Mouse (Mus musculus) right cerebral cortex, postnatal 36 days (tissue): ENCODE data around the gene Xrcc4.
"Not testable (repeated sequence)": the region's sequence is repeated elsewhere in the genome, so short reads cannot be mapped to it uniquely, and the experiment has no call there.

Experiments
- DNase-seq, 2 experiments: peaks; one replicate each; pipeline ENCODE4 v3.0.0; 2022; ENCODE audit warnings: low spot score in 2 of 2, mixed read lengths in 1 of 2

The Xrcc4 gene

GRCm38 (mm10) chr13:89814543-89814942 is 274.9 kb downstream of the Xrcc4 start:
- no peak for DNase-seq

- no peak for DNase-seq
These were observed 277.2 kb downstream of the Xrcc4 start for GRCm38 (mm10) chr13:89812169-89812568.

GRCm38 (mm10) chr13:89809024-89809423 is 280.4 kb downstream of the Xrcc4 start:
- DNase-seq, result no peak

- no peak for DNase-seq
These were observed 287.5 kb downstream of the Xrcc4 start for GRCm38 (mm10) chr13:89801901-89802300.

- DNase-seq, result no peak
These were observed 291.7 kb downstream of the Xrcc4 start for GRCm38 (mm10) chr13:89797721-89798120.

- no peak for DNase-seq
These were observed 297.9 kb downstream of the Xrcc4 start for GRCm38 (mm10) chr13:89791475-89791874.

- DNase-seq, result no peak
These were observed 306.5 kb downstream of the Xrcc4 start for GRCm38 (mm10) chr13:89782886-89783285.

- DNase-seq, result no peak
These were observed 309.1 kb downstream of the Xrcc4 start for GRCm38 (mm10) chr13:89780276-89780675.

GRCm38 (mm10) chr13:89779208-89779911 is 310.0 kb downstream of the Xrcc4 start:
- DNase-seq, result peak; percentile 25 to 37

- no peak for DNase-seq
These were observed 311.6 kb downstream of the Xrcc4 start for GRCm38 (mm10) chr13:89777764-89778163.

GRCm38 (mm10) chr13:89777146-89777545 is 312.3 kb downstream of the Xrcc4 start:
- DNase-seq, result no peak

GRCm38 (mm10) chr13:89766551-89766950 is 322.9 kb downstream of the Xrcc4 start:
- DNase-seq, result no peak

GRCm38 (mm10) chr13:89765966-89766365 is 323.4 kb downstream of the Xrcc4 start:
- DNase-seq, result no peak

GRCm38 (mm10) chr13:89762339-89762738 is 327.1 kb downstream of the Xrcc4 start:
- no peak for DNase-seq

- no peak for DNase-seq
These were observed 333.1 kb downstream of the Xrcc4 start for GRCm38 (mm10) chr13:89756347-89756746.

GRCm38 (mm10) chr13:89750562-89750961 is 338.8 kb downstream of the Xrcc4 start:
- DNase-seq, result not testable (repeated sequence)

- no peak for DNase-seq
These were observed 346.2 kb downstream of the Xrcc4 start for GRCm38 (mm10) chr13:89743201-89743600.

- DNase-seq, result no peak
These were observed 346.7 kb downstream of the Xrcc4 start for GRCm38 (mm10) chr13:89742686-89743200.

GRCm38 (mm10) chr13:89741766-89742685 is 347.4 kb downstream of the Xrcc4 start, which contains the start of gene Vcan:
Gene Vcan (minus strand): TSS chr13:89742509.
- DNase-seq, result peak in 1 of 2 experiments; percentile 12

- DNase-seq, result no peak
These were observed 348.3 kb downstream of the Xrcc4 start for GRCm38 (mm10) chr13:89741116-89741551.

- peak; percentile 47 to 57 for DNase-seq
These were observed 348.9 kb downstream of the Xrcc4 start for GRCm38 (mm10) chr13:89740243-89741115.
